Mouse (Mus musculus) kidney, adult 2 months (tissue): ENCODE measurements at regions not wholly inside any gene's neighbourhood (a gene's known extent, or its start where the extent isn't known, plus 50 kb on each side); places are given as distances from the start of the nearest gene placed in this dataset.

Experiments used
- DNase-seq: peaks from one replicate; pipeline ENCODE4 v3.0.0; 2021
- H3K27ac ChIP-seq: fragments of 200-500 bp; 2 replicates; pipeline ENCODE4 v1.5.1; 2012; ENCODE audit warnings: low read depth, low read length, control low read depth, inconsistent platforms; ENCODE audit not compliant: insufficient read depth
- H3K27me3 ChIP-seq: fragments of 200-500 bp; replicated peaks from 2 replicates; pipeline ENCODE4 v1.6.1; 2012; ENCODE audit warnings: mild to moderate bottlenecking, moderate library complexity, low read length, inconsistent platforms; ENCODE audit not compliant: control insufficient read depth, insufficient read depth
- H3K36me3 ChIP-seq: fragments of 200-500 bp; 2 replicates; pipeline ENCODE4 v1.6.1; 2012; ENCODE audit warnings: mild to moderate bottlenecking, moderate library complexity, low read length, inconsistent platforms; ENCODE audit not compliant: control insufficient read depth, insufficient read depth
- H3K4me1 ChIP-seq: fragments of 200-500 bp; 2 replicates; pipeline ENCODE4 v1.6.1; 2011; ENCODE audit warnings: low read length; ENCODE audit not compliant: control insufficient read depth, insufficient read depth
- H3K4me3 ChIP-seq: fragments of 200-500 bp; 2 replicates; pipeline ENCODE4 v1.5.1; 2011; ENCODE audit warnings: mild to moderate bottlenecking, low read depth, low read length, control low read depth; ENCODE audit not compliant: insufficient read depth
- CTCF ChIP-seq: fragments of 200-500 bp; conservative IDR thresholded peaks from 2 replicates; pipeline ENCODE4 v1.5.1; 2011; ENCODE audit warnings: low read depth, mild to moderate bottlenecking, control low read depth, low read length, moderate library complexity, mixed read lengths; ENCODE audit not compliant: insufficient read depth, insufficient read length
- POLR2A ChIP-seq: fragments of 200-500 bp; IDR thresholded peaks from one replicate; pipeline ENCODE4 v1.6.1; 2011; ENCODE audit warnings: low read depth, low read length, control low read depth
- WGBS: fragments of 180-500 bp; shearing (Covaris S2); methylation state at CpG from one replicate; pipeline ENCODE4 v1.1.7; 2018; 5-methylcytosine and 5-hydroxymethylcytosine counted together

GRCm38 (mm10) chr6:100951646-100952045 lies 118.2 kb downstream of the Ppp4r2 start:
- H3K4me3 ChIP-seq, result no peak overlapping the region
- H3K27me3 ChIP-seq, result no peaks in the 10 kb centered on the region
- H3K36me3 ChIP-seq, result no peaks in the 10 kb centered on the region
- no peak overlapping the region for H3K27ac ChIP-seq
- no peaks in the 10 kb centered on the region for H3K4me1 ChIP-seq
- TF ChIP-seq POLR2A (no peak), CTCF (no peak)
- 89% methylated on average over 5 of the region's 5 CpGs for WGBS
- DNase-seq, result no peak

GRCm38 (mm10) chr6:100952470-100952869 lies 119.0 kb downstream of the Ppp4r2 start:
- no peak for DNase-seq
- Histone ChIP-seq H3K27ac (no peak overlapping the region), H3K36me3 (no peaks in the 10 kb centered on the region), H3K27me3 (no peaks in the 10 kb centered on the region), H3K4me3 (no peak overlapping the region), H3K4me1 (no peaks in the 10 kb centered on the region)
- TF ChIP-seq CTCF (no peak), POLR2A (no peak)

- no peaks in the 10 kb centered on the region for H3K4me1 ChIP-seq
- TF ChIP-seq POLR2A (no peak), CTCF (no peak)
- DNase-seq, result no peak
- H3K27me3 ChIP-seq, result no peaks in the 10 kb centered on the region; the same call in 1 of the 2 replicates
- 91% methylated on average over 10 of the region's 10 CpGs for WGBS
- H3K4me3 ChIP-seq, result no peak overlapping the region
- no peak overlapping the region for H3K27ac ChIP-seq
- H3K36me3 ChIP-seq, result no peaks in the 10 kb centered on the region
Measured at GRCm38 (mm10) chr6:100954563-100954962, 121.1 kb downstream of the Ppp4r2 start.

GRCm38 (mm10) chr6:100966481-100966880 lies 133.1 kb downstream of the Ppp4r2 start:
- 72% methylated on average over 5 of the region's 5 CpGs for WGBS
- no peak for TF ChIP-seq CTCF
- no peak for TF ChIP-seq POLR2A

GRCm38 (mm10) chr6:100968080-100968856 lies 134.8 kb downstream of the Ppp4r2 start:
- no peak overlapping the region for H3K27ac ChIP-seq
- DNase-seq, result no peak

More at GRCm38 (mm10) chr6:100966481-100966880, 133.1 kb downstream of the Ppp4r2 start:
- Histone ChIP-seq H3K4me1 (no peaks in the 10 kb centered on the region), H3K36me3 (no peaks in the 10 kb centered on the region), H3K4me3 (no peak overlapping the region), H3K27ac (no peak overlapping the region), H3K27me3 (no peaks in the 10 kb centered on the region)
- peak; percentile 50 for DNase-seq

GRCm38 (mm10) chr6:100968960-100969359 lies 135.5 kb downstream of the Ppp4r2 start:
- Histone ChIP-seq H3K27ac (no peak overlapping the region), H3K4me1 (no peaks in the 10 kb centered on the region), H3K36me3 (no peaks in the 10 kb centered on the region), H3K4me3 (no peak overlapping the region), H3K27me3 (no peaks in the 10 kb centered on the region)
- peak; percentile 49 for DNase-seq
- WGBS, result 84% methylated on average over 1 of the region's 1 CpGs
- TF ChIP-seq CTCF (no peak), POLR2A (no peak)

More at GRCm38 (mm10) chr6:100968080-100968856, 134.8 kb downstream of the Ppp4r2 start:
- 82% methylated on average over 12 of the region's 12 CpGs for WGBS
- Histone ChIP-seq H3K4me1 (no peaks in the 10 kb centered on the region), H3K27me3 (no peaks in the 10 kb centered on the region), H3K4me3 (no peak overlapping the region), H3K36me3 (no peaks in the 10 kb centered on the region)
- TF ChIP-seq POLR2A (no peak), CTCF (no peak)

GRCm38 (mm10) chr6:100970810-100971447 lies 137.5 kb downstream of the Ppp4r2 start:
- TF ChIP-seq POLR2A (no peak), CTCF (no peak)
- no peaks in the 10 kb centered on the region for H3K4me1 ChIP-seq
- H3K4me3 ChIP-seq, result no peak overlapping the region
- no peaks in the 10 kb centered on the region for H3K27me3 ChIP-seq
- H3K36me3 ChIP-seq, result no peaks in the 10 kb centered on the region
- WGBS, result 84% methylated on average over 8 of the region's 8 CpGs
- DNase-seq, result no peak
- no peak overlapping the region for H3K27ac ChIP-seq
